Mouse (Mus musculus): ENCODE results near the gene Ttc23l. TPM values are rescaled to one million over a fixed set of nuclear protein-coding genes. Genes with fewer than 3 reads are reported as not detected.
A peak's percentile ranks its signal among the peaks of the same experiment; 100 is the strongest.
"Not testable (repeated sequence)": the region's sequence is repeated elsewhere in the genome, so short reads cannot be mapped to it uniquely, and the experiment has no call there.

Gene Ttc23l
- polyA plus RNA-seq, 1 experiment = 0.11 TPM

- DNase-seq (ENCODE audit: low read depth) = no peak
These were observed 43.3 kb downstream of the Ttc23l start for GRCm38 (mm10) chr15:10515166-10515565.

DNA sequence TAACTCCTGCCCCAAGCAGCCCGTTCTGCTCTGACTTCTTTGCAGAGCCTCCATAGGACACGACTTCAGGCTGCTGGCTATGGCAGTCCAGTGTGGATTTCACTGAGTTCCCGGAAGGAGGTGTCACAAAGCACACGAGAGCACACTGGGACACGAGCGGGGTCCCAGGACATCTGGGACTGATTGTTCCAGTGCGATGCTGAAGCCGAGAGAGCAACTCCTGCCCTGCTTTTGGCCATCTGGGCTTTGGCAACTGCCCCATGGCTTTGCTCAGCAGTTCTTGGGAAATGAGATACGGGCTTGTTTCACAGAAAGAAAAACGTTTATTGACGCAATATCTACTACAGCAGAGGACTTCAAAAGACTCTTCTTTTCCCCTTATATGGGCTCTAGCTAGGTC is 52.4 kb downstream of the Ttc23l start:
- DNase-seq (ENCODE audit: low read depth) = no peak

DNA sequence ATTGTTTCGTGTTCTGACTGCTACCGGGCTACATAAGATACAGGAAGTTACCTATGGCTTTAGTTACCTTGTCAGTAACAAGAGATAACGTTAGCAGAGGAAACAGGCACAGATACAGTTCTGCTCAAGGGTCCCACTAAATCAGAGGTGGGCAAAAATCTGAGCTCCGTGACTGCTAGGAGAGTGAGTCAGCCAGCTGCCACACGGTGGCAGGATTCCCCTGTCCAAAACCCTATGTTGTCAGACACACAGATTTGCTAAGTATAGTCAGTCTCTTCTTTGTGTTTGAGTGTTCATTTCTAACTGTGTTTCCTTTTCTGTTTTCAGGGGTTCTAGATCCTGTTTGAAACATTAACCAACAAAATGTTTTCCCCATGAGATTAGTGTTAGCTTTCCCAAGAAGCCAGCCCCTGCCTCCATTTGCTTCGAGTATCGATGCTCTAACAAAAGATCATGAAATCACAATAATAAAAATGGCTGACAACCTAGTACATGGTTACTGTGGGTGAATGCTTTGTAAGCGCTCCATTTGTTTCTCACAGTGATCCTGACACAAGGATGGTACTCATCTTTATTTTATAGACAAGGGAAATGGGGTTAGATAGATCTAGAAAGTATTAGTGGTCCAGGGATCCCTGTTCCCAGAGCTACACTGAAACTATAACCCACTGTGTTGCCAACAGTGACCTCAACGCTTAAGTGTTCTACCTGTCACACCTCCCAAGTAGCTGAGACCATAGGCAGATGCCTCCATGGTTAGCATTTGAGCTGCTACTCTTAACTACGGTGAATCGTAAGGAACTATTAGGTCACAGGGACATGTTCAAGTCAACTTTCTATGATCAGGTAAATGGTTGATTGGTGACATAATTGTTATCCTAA is 57.4 kb downstream of the Ttc23l start:
- no peak for DNase-seq (ENCODE audit: low read depth)

- no peak for DNase-seq (ENCODE audit: low read depth)
These were observed 58.4 kb downstream of the Ttc23l start for GRCm38 (mm10) chr15:10500035-10500434.

GRCm38 (mm10) chr15:10499593-10499992 is 58.9 kb downstream of the Ttc23l start:
- DNase-seq (ENCODE audit: low read depth) = no peak

- DNase-seq (ENCODE audit: low read depth) = not testable (repeated sequence)
These were observed 61.8 kb downstream of the Ttc23l start for GRCm38 (mm10) chr15:10496696-10497095.

- no peak for DNase-seq (ENCODE audit: low read depth)
These were observed 62.5 kb downstream of the Ttc23l start for GRCm38 (mm10) chr15:10495944-10496343.

GRCm38 (mm10) chr15:10490101-10490500 is 68.4 kb downstream of the Ttc23l start:
- no peak for DNase-seq (ENCODE audit: low read depth)

- no peak for DNase-seq (ENCODE audit: low read depth)
These were observed 71.2 kb downstream of the Ttc23l start for GRCm38 (mm10) chr15:10487246-10487645.

DNA sequence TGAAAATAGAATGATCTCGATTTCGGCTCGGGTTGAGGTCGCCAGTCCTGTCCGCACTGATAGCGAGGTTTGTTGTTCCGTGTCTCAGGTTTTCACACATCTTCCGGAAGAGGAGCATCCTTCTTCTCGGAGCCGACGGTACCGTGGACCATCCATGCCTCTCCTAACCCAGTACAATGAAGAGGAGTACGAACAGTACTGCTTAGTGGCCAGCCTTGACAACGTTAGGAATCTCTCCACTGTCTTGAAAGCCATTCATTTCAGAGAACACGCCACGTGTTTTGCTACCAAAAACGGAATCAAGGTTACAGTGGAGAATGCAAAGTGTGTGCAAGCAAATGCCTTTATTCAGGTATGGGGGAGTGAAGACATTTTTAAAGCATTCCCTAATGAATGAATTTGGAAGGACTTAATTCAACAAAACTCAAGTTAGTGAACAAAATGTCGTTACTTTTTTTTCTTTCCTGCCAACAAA is 72.1 kb downstream of the Ttc23l start:
- DNase-seq (ENCODE audit: low read depth) = no peak

GRCm38 (mm10) chr15:10485484-10486364 is 72.7 kb downstream of the Ttc23l start, which contains the start of the genes Brix1 and Rad1:
Brix1 (minus strand) TSS chr15:10485947.
Rad1 (plus strand) TSS chr15:10486018.
- peak; percentile 59 for DNase-seq (ENCODE audit: low read depth)

DNA sequence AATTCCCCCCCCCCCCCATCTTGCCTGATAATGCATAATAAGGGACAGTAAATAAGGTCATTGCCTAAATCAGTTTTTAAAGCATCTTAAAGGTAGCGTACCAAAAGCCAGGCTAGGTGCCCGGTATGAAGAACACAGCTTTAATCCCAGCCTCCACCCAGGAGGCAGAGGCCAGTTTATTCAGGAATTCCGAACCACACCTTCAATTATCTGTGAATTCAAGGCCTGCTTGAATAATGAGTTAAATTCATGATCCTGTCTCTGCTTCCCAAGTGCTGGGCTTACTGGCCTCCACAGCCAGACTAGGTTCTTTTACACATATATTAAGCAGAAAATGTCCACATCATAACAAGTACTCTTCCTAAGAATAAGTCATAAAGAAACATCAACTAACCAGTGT is 87.5 kb downstream of the Ttc23l start:
- no peak for DNase-seq (ENCODE audit: low read depth)

DNA sequence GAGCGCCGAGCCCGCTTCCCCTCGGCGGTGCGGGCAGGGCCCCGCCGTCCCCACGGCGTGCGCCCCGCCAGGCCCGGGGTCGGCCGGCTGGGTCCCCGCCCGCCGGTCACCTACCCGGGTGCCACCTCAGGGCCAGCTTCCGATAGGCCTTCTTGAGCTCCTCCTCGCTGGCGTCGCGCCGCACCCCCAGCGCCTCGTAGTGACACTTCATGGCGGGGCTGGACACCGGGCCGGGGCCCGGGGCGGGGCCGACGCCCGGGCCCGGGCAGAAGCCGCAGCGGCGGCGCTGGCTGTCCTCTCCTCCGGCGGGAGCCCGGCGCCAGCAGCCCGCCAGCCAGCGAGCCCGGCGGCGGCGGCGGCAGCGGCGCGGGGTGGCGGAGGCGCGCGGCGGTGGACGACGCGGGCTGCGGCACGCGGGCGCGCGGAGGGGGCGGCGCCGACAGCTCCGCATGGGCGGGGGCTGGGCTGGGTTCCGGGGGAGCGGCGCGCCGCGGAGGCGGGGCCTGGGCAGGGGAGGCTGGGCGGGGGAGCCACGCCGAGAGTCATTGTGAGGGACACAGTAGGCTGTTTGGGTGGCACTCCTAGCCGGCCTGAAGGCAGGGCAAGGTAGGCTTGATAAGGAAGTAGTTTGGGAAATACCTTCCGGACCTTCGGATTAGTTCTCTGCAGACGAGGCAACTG is 88.2 kb downstream of the Ttc23l start, which contains the start of gene Dnajc21:
Gene Dnajc21, minus strand, starts transcription at position 366 of the 681 bp plus-strand sequence.
- DNase-seq (ENCODE audit: low read depth) = no peak

DNA sequence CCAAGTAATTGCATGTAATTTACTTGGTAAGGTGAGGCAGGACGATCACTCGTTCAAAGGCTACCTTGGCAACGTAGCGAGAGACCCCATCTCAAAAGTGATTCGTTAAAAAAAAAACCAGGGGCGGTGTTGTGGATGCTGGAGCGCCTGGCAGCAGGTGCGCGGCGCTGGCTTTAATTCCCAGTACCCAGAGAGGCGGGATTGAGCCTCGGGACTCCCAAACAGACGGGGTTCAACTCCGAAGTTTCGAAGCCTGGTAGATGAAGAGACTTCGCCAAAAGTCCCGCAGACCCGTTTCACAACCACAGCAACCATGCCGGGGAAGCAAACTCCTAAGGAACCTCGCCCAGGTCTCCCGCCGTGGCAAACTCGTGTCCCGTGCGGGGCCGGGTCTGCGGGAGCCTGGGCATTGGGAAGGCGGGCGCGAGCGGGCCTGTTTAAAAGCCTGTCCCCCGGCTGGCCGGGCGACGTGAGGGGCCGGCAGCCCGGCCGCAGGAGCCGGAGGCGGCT is 88.8 kb downstream of the Ttc23l start:
- DNase-seq (ENCODE audit: low read depth) = no peak

GRCm38 (mm10) chr15:10468761-10469160 is 89.7 kb downstream of the Ttc23l start:
- DNase-seq (ENCODE audit: low read depth) = no peak

GRCm38 (mm10) chr15:10464678-10465077 is 93.8 kb downstream of the Ttc23l start:
- DNase-seq (ENCODE audit: low read depth) = no peak

DNA sequence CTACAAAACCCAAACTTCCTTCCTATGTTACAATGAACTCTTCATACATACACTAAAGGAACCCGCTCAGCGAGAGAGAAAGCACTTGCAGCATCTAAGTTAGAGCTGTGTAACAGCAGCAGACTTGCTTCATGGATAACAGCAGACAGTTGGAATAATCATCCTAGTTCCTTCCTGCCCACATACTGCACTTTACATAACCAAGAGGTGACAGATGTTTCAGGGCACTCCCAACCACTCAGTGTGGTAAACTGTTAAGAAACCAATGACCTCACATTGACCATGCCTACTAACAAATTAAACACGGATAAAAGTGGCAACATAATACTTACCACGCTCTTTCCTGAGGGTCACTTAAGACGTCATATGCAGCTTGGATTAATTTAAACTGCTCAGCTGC is 94.9 kb downstream of the Ttc23l start:
- DNase-seq (ENCODE audit: low read depth) = no peak

- DNase-seq (ENCODE audit: low read depth) = no peak
These were observed 97.5 kb downstream of the Ttc23l start for GRCm38 (mm10) chr15:10460986-10461385.
